Mouse (Mus musculus): ENCODE measurements around the gene Cdkal1. TPM values are rescaled to one million over a fixed set of nuclear protein-coding genes. Genes with fewer than 3 reads are reported as not detected.

Gene Cdkal1
- polyA plus RNA-seq, 1 experiment, result 3.3 TPM

GRCm38 (mm10) chr13:29351023-29351684, 504.3 kb downstream of the Cdkal1 start:
- Histone ChIP-seq H3K27ac (ENCODE audit: control insufficient read depth, insufficient read depth, low read length) (no peak overlapping the region), H3K4me1 (replicated peaks; ENCODE audit: control insufficient read depth, insufficient read depth, low read length) (no peaks in the 10 kb centered on the region), H3K27me3 (ENCODE audit: control insufficient read depth, insufficient read depth, low read length) (no peaks in the 10 kb centered on the region), H3K36me3 (ENCODE audit: control insufficient read depth, insufficient read depth, low read length) (no peaks in the 10 kb centered on the region), H3K4me3 (ENCODE audit: control insufficient read depth, insufficient read depth, low read length) (no peak overlapping the region)
- no peak for DNase-seq
- TF ChIP-seq POLR2A (IDR thresholded peaks at IDR 0.05; ENCODE audit: control insufficient read depth, extremely low read depth, insufficient read depth, low read length, poor library complexity) (no peak), CTCF (IDR thresholded peaks at IDR 0.05; ENCODE audit: borderline replicate concordance, control insufficient read depth, extremely low read depth, insufficient read depth, low read length, poor library complexity) (no peak)
- WGBS, result 95% methylated on average over 9 of the region's 9 CpGs

DNA sequence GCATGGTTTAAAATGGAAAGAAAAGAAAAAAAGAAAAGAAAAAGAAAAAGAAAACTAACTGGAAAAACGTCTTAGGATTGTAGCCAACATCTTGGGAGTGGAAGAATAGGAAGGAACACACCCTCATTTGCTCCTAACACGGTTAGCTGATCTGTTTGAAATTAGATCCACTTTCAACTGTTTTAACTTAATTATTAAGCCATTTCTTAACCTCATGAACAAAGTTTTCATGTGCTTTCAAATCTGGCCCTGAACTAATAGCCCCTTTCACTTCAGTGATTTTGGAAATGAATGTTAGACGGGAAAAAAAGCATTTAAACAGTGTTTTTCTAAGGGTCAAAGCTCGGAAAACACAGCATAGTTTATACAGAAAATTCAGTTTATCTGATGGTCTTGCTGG, 505.5 kb downstream of the Cdkal1 start:
- no peak overlapping the region for H3K4me3 ChIP-seq (ENCODE audit: control insufficient read depth, insufficient read depth, low read length)
- no peaks in the 10 kb centered on the region for H3K4me1 ChIP-seq (replicated peaks; ENCODE audit: control insufficient read depth, insufficient read depth, low read length)
- TF ChIP-seq POLR2A (IDR thresholded peaks at IDR 0.05; ENCODE audit: control insufficient read depth, extremely low read depth, insufficient read depth, low read length, poor library complexity) (no peak), CTCF (IDR thresholded peaks at IDR 0.05; ENCODE audit: borderline replicate concordance, control insufficient read depth, extremely low read depth, insufficient read depth, low read length, poor library complexity) (no peak)
- H3K27ac ChIP-seq (ENCODE audit: control insufficient read depth, insufficient read depth, low read length), result no peak overlapping the region
- 94% methylated on average over 4 of the region's 4 CpGs for WGBS
- H3K27me3 ChIP-seq (ENCODE audit: control insufficient read depth, insufficient read depth, low read length), result no peaks in the 10 kb centered on the region
- no peak for DNase-seq
- no peaks in the 10 kb centered on the region for H3K36me3 ChIP-seq (ENCODE audit: control insufficient read depth, insufficient read depth, low read length)

DNA sequence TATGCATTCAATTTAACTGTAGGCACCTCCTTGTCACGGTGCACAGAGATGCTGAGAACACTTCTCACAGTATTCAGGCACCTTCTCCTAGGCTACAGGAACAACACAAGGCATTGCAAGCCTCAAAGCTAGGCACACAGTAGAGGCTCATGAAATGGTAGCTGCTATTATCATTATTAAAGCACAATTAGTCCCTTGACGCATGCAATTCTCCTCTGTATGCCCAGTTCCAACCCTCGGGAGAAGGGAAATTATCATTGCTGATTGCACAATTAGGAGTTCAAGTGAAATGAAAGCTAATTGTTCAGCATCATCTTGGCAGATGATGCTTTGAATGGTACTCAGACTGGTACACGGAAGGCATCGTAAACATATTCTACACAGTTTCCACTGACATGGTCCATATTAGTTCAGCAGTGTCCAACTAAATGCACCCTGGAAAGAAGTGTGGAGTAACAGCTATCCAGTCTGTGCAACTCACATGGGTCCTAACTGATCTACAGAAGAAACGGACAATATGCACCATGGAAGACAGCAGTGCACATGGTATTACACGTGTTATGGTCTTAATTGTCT, 506.0 kb downstream of the Cdkal1 start:
- H3K27me3 ChIP-seq (ENCODE audit: control insufficient read depth, insufficient read depth, low read length), result no peaks in the 10 kb centered on the region
- no peak for DNase-seq
- H3K27ac ChIP-seq (ENCODE audit: control insufficient read depth, insufficient read depth, low read length), result no peak overlapping the region
- no peaks in the 10 kb centered on the region for H3K36me3 ChIP-seq (ENCODE audit: control insufficient read depth, insufficient read depth, low read length)
- no peak overlapping the region for H3K4me3 ChIP-seq (ENCODE audit: control insufficient read depth, insufficient read depth, low read length)
- 97% methylated on average over 7 of the region's 7 CpGs for WGBS
- H3K4me1 ChIP-seq (replicated peaks; ENCODE audit: control insufficient read depth, insufficient read depth, low read length), result no peaks in the 10 kb centered on the region
- TF ChIP-seq POLR2A (IDR thresholded peaks at IDR 0.05; ENCODE audit: control insufficient read depth, extremely low read depth, insufficient read depth, low read length, poor library complexity) (no peak), CTCF (IDR thresholded peaks at IDR 0.05; ENCODE audit: borderline replicate concordance, control insufficient read depth, extremely low read depth, insufficient read depth, low read length, poor library complexity) (no peak)

DNA sequence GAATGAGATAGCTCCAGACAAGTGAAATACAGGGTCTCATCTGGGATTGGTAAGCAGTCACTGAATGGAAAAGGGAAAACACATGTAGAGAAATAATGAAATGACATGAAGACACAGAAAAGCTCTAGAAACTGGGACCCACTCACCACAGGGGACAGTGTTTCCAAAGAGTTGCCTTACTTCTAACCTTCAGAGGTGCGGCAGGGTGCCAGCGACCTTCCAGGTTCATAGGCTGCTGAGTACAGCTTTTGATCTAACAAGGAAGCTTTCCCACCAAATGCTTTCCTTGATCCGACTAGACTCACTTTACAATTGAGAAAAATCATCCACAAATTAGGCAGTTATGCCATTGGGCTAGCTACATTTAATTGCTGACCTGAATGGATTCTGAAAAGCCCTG, 507.1 kb downstream of the Cdkal1 start:
- H3K4me1 ChIP-seq (replicated peaks; ENCODE audit: control insufficient read depth, insufficient read depth, low read length), result no peaks in the 10 kb centered on the region
- TF ChIP-seq CTCF (IDR thresholded peaks at IDR 0.05; ENCODE audit: borderline replicate concordance, control insufficient read depth, extremely low read depth, insufficient read depth, low read length, poor library complexity), result no peak
- TF ChIP-seq POLR2A (IDR thresholded peaks at IDR 0.05; ENCODE audit: control insufficient read depth, extremely low read depth, insufficient read depth, low read length, poor library complexity), result no peak
- 99% methylated on average over 3 of the region's 3 CpGs for WGBS
- DNase-seq, result no peak
- no peaks in the 10 kb centered on the region for H3K27me3 ChIP-seq (ENCODE audit: control insufficient read depth, insufficient read depth, low read length)
- H3K27ac ChIP-seq (ENCODE audit: control insufficient read depth, insufficient read depth, low read length), result no peak overlapping the region
- H3K36me3 ChIP-seq (ENCODE audit: control insufficient read depth, insufficient read depth, low read length), result no peaks in the 10 kb centered on the region
- no peak overlapping the region for H3K4me3 ChIP-seq (ENCODE audit: control insufficient read depth, insufficient read depth, low read length)

DNA sequence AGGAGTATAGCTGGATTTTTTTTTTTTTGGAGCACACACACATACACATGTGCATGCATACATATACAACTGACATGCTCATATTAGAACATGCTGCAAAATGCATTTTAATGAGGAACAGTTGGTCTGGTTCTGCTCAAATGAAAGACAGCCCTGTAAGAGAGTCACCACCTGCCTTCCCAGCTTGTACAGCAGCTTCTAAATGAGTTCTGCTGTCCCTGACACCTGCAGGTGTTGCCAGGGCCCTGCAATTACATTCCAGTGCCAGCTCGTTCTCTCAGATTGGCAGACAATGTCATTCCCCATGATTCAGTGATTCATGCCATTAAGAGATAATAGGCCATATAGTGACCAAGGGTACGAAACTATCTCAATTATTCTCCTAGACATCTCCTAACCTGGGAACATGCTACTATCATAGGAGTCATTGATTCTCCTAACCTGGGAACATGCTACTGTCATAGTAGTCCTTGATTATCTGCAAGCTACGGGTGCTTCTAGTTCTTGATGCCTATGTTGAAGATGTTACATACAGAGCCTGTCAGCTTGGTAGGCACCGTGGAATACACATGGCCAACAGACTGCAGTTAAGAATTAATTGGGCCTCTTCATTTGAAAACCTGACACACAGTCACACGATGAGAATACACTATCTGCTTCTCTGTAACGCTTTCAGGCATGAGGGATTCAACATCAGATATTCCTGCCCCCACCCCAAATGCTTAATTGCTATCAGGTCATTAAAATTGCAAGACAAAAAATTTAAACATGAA, 522.6 kb downstream of the Cdkal1 start:
- Histone ChIP-seq H3K4me3 (ENCODE audit: control insufficient read depth, insufficient read depth, low read length) (no peak overlapping the region), H3K36me3 (ENCODE audit: control insufficient read depth, insufficient read depth, low read length) (no peaks in the 10 kb centered on the region), H3K27ac (ENCODE audit: control insufficient read depth, insufficient read depth, low read length) (no peak overlapping the region), H3K4me1 (replicated peaks; ENCODE audit: control insufficient read depth, insufficient read depth, low read length) (no peaks in the 10 kb centered on the region), H3K27me3 (ENCODE audit: control insufficient read depth, insufficient read depth, low read length) (no peaks in the 10 kb centered on the region)
- no peak for DNase-seq
- no peak for TF ChIP-seq CTCF (IDR thresholded peaks at IDR 0.05; ENCODE audit: borderline replicate concordance, control insufficient read depth, extremely low read depth, insufficient read depth, low read length, poor library complexity)
- no peak for TF ChIP-seq POLR2A (IDR thresholded peaks at IDR 0.05; ENCODE audit: control insufficient read depth, extremely low read depth, insufficient read depth, low read length, poor library complexity)
- WGBS, result 97% methylated on average over 6 of the region's 6 CpGs

DNA sequence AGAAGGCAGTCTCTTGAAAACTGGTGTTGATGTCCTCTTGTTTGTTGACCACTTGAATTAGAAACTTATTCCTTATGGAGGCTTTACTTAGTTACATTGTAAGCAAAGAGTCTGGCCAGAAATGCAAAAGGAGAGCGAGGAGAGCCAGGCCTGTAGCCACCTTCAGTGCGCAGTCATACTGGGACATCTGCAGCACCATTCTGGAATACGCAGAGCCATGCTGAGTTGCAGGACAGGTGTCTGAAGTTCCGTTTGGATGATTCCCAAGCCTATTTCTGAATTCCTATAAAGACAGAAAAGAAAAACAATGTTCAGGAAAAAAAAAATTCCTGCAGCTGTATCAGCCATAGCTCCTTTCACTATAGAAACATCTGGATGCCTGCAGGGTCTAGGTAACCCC, 529.5 kb downstream of the Cdkal1 start:
- Histone ChIP-seq H3K4me1 (replicated peaks; ENCODE audit: control insufficient read depth, insufficient read depth, low read length) (no peaks in the 10 kb centered on the region), H3K27ac (ENCODE audit: control insufficient read depth, insufficient read depth, low read length) (no peak overlapping the region), H3K36me3 (ENCODE audit: control insufficient read depth, insufficient read depth, low read length) (peaks cover 3% of the 10 kb centered on the region; the same call in 1 of the 2 replicates), H3K4me3 (ENCODE audit: control insufficient read depth, insufficient read depth, low read length) (no peak overlapping the region), H3K27me3 (ENCODE audit: control insufficient read depth, insufficient read depth, low read length) (no peaks in the 10 kb centered on the region)
- TF ChIP-seq POLR2A (IDR thresholded peaks at IDR 0.05; ENCODE audit: control insufficient read depth, extremely low read depth, insufficient read depth, low read length, poor library complexity) (no peak), CTCF (IDR thresholded peaks at IDR 0.05; ENCODE audit: borderline replicate concordance, control insufficient read depth, extremely low read depth, insufficient read depth, low read length, poor library complexity) (no peak)
- WGBS, result 97% methylated on average over 4 of the region's 4 CpGs
- DNase-seq, result no peak

All from thymus, adult 2 months (tissue).